Mouse (Mus musculus) left cerebral cortex, adult 9 months (tissue): ENCODE data around the gene Adgrl2.

Experiments used
- DNase-seq, 2 experiments: peaks; one replicate each; pipeline ENCODE4 v3.0.0; 2022; ENCODE audit warnings: low spot score in 2 of 2

The Adgrl2 gene

GRCm38 (mm10) chr3:148885980-148886668 lies 104.2 kb downstream of the Adgrl2 start:
- DNase-seq = no peak

- DNase-seq = no peak
Observed at GRCm38 (mm10) chr3:148885184-148885583, 105.2 kb downstream of the Adgrl2 start.

GRCm38 (mm10) chr3:148881431-148881830 lies 108.9 kb downstream of the Adgrl2 start:
- DNase-seq = no peak

GRCm38 (mm10) chr3:148872563-148872962 lies 117.8 kb downstream of the Adgrl2 start:
- DNase-seq = no peak

GRCm38 (mm10) chr3:148871792-148872464 lies 118.4 kb downstream of the Adgrl2 start:
- no peak for DNase-seq

- no peak for DNase-seq
Observed at GRCm38 (mm10) chr3:148867618-148868017, 122.7 kb downstream of the Adgrl2 start.

- DNase-seq = no peak
Observed at GRCm38 (mm10) chr3:148866633-148867032, 123.7 kb downstream of the Adgrl2 start.

DNA sequence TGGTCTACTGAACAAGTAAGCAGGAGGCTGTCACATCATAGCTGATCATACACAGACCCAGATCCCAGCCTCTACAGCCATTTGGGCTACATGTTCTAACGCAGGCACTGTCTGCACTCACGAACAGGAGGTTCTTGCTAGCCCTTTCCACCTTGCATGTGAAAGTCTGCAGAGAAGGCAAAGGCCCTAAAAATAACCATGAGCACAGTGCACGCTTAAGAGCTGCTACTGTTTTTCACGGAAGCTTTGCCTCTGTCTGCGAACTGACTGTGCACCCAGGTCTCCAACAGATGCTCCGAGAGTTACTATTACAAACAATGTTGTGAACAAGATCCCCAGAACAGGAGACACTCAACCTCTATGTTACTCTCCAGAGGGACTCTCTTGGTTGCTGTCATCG lies 124.3 kb downstream of the Adgrl2 start:
- no peak for DNase-seq

DNA sequence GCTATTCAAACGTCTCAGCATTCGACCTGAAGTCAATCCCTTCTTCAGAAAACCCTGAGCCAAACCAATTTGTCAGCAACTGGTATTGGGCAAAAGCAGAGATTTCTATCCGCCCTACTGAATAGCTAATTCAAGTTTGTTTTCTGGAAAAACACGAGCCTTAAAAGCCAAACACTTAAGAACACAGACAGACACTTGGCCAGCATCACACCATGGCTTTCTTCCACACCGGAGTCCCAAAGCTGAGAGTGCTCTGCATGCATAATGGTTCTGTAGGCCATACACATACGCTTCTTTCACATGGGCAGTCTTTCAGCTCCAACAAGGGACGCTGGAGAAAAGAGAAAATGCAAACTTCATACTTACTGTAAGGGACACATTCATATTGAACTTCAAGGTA lies 125.1 kb downstream of the Adgrl2 start:
- DNase-seq = no peak

GRCm38 (mm10) chr3:148861860-148862259 lies 128.5 kb downstream of the Adgrl2 start:
- DNase-seq = no peak

GRCm38 (mm10) chr3:148854306-148854910 lies 135.9 kb downstream of the Adgrl2 start:
- DNase-seq = no peak

GRCm38 (mm10) chr3:148853372-148853771 lies 137.0 kb downstream of the Adgrl2 start:
- no peak for DNase-seq

DNA sequence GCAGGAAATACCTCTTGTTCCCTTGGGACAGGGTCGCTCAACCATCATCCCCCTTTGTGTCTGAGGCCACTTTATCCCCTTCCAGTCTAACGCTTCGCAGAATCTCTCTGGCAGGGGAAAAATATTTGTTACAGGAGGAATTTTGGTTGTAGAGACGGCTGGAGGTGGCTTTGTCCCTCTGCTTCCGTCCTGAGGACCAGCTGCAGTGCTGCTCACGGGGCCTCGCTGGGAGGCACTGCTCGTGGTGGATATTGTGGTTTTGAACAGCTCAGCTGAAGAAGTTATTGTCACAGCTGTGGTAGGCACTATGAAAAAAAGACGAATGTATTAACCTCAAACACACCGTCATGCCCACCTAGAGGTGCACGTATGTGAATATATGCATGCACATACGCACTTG lies 137.8 kb downstream of the Adgrl2 start:
- no peak for DNase-seq

DNA sequence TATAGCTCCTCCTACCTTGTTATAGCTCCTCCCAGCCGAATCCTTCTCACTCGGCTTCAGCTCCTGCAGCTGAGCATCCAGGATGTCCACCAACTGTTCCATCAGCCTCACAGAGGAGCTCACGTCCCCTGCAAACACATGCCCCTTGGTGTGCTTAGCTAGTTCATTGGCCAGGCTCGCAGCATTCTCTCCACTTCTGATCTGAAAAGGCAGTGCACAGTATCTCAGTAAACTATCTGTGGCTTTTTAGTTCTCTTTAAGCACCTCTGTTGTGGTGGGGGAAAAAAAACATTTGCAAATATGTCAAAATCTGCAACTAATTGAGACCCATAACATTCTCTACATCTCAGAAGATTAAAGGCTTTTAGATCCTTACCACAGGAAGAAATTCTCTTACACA lies 139.5 kb downstream of the Adgrl2 start:
- DNase-seq = no peak

DNA sequence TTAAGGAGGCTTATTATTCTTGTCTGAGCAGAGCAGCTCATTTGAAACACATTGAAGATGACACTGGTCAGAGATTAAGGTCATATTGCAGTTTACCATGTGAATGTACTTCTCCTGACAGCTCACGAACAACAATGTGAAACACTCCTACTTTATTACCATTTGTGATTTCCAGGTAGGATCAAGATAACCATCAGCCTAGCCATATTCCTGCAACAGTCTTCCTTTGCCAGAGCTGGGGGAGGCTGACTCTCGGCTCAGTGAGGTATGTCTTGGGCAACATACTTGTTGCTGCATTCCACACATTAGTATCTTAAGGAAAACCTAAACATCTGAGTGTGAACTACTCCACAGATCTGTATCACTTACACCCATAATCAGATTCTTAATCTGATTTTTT lies 142.0 kb downstream of the Adgrl2 start:
- no peak for DNase-seq

- no peak for DNase-seq
Observed at GRCm38 (mm10) chr3:148844182-148844581, 146.2 kb downstream of the Adgrl2 start.

DNA sequence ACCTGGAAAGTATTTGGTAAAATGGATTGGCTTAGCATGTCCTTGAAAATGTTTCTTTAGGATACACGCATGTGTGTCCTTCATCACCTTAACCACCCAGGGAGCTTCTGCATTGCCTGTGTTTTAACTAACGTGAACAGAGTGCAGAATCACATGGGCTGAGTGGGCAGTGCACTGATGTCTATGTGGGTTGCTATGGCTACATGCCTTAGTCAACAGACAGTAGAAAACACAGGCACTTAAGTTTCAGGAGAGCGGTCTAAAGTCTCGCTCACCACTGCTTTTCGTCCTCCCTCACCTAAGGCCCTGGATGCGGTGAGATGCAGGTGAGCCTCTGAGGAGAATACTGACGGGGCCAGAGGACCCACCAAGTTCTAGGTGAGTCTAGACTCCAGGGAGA lies 147.8 kb downstream of the Adgrl2 start:
- peak in 1 of 2 experiments; percentile 43 for DNase-seq

- no peak for DNase-seq
Observed at GRCm38 (mm10) chr3:148838835-148839296, 151.5 kb downstream of the Adgrl2 start.

GRCm38 (mm10) chr3:148838095-148838834 lies 152.1 kb downstream of the Adgrl2 start:
- DNase-seq = no peak

GRCm38 (mm10) chr3:148835136-148835535 lies 155.2 kb downstream of the Adgrl2 start:
- DNase-seq = no peak

DNA sequence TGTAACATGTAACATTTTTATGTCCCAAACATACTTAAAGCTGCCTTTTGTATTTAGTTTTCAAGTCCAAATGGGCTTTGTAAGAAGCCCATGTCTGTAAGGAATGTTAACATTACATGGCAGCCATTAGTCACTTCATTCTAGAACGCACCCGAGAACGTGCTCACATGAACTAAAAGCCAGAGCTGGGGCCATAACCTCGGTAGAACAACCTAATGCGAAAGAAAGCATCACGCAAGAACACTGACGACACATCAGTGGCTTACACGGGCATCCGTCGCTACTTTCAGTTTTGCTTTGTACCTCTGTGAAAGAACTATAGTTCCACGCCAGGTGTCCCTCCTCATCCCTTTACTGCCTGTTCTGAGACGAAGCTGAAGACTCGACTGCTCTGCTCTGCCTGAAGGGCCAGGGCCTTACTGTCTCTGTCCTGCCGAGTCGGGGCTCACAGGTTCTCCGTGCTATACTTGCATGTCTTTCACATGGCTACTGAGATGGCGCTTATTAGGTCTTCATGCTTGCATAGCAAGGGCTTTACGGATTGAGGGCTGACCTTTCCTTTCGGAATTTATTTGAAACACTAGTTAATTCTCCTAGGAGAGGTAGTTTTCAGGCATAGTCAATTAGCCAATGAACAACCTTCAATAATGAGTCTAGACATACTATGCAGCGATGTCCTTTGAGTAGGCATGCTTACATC lies 157.1 kb downstream of the Adgrl2 start:
- no peak for DNase-seq

GRCm38 (mm10) chr3:148832001-148832400 lies 158.4 kb downstream of the Adgrl2 start:
- no peak for DNase-seq
